Mouse (Mus musculus) MEL (cell line): Measurements from ENCODE around the gene Cdyl. TPM values are rescaled to one million over a fixed set of nuclear protein-coding genes. Genes with fewer than 3 reads are reported as not detected.
A peak's percentile ranks its signal among the peaks of the same experiment; 100 is the strongest.

ENCODE experiments used
- DNase-seq: peaks from one replicate; pipeline ENCODE4 v3.0.0; 2011; ENCODE audit warnings: low read depth, low spot score
- H3K27ac ChIP-seq: 2 replicates; pipeline ENCODE4 v1.5.1; 2012; ENCODE audit warnings: low read depth, mild to moderate bottlenecking, control low read depth, low read length, moderate library complexity; ENCODE audit not compliant: control insufficient read depth
- H3K27me3 ChIP-seq, 2 experiments: fragments of 150-350 bp in 1 of 2; sonication (generic) in 1 of 2; 2 replicates each; pipeline ENCODE4 v1.6.1; 2012; ENCODE audit warnings: low read length in 2 of 2, mild to moderate bottlenecking in 2 of 2, improper control_type of control experiment in 1 of 2, moderate library complexity in 1 of 2; ENCODE audit not compliant: insufficient read depth in 2 of 2, control insufficient read depth in 1 of 2
- H3K36me3 ChIP-seq, 2 experiments: 2 replicates each; pipeline ENCODE4 v1.6.1; 2012 to 2014; ENCODE audit warnings: low read length in 2 of 2, improper control_type of control experiment in 1 of 2, inconsistent platforms in 1 of 2, mild to moderate bottlenecking in 1 of 2; ENCODE audit not compliant: insufficient read depth in 2 of 2, control insufficient read depth in 1 of 2
- H3K4me1 ChIP-seq, 2 experiments: fragments of 150-350 bp in 1 of 2; sonication (generic) in 1 of 2; 2 replicates each; pipeline ENCODE4 v1.6.1; 2012; ENCODE audit warnings: low read length in 2 of 2, improper control_type of control experiment in 1 of 2, mild to moderate bottlenecking in 1 of 2; ENCODE audit not compliant: insufficient read depth in 2 of 2, control insufficient read depth in 1 of 2
- H3K4me3 ChIP-seq, 2 experiments: fragments of 150-350 bp in 1 of 2; sonication (generic) in 1 of 2; 2 replicates each; pipeline ENCODE4 v1.5.1; 2012; ENCODE audit warnings: low read depth in 2 of 2, low read length in 2 of 2, mild to moderate bottlenecking in 2 of 2, moderate library complexity in 2 of 2, control low read depth in 1 of 2, improper control_type of control experiment in 1 of 2; ENCODE audit not compliant: control insufficient read depth in 1 of 2, insufficient read depth in 1 of 2
- H3K79me2 ChIP-seq: 2 replicates; pipeline ENCODE4 v1.6.1; 2012; ENCODE audit warnings: mild to moderate bottlenecking, low read length, moderate library complexity; ENCODE audit not compliant: control insufficient read depth, poor library complexity, insufficient read depth
- H3K9ac ChIP-seq: 2 replicates; pipeline ENCODE4 v1.6.1; 2012; ENCODE audit warnings: low read depth, mild to moderate bottlenecking, control low read depth, low read length, moderate library complexity; ENCODE audit not compliant: control insufficient read depth, poor library complexity, severe bottlenecking
- H3K9me3 ChIP-seq: fragments of 150-350 bp; sonication (generic); replicated peaks from 2 replicates; pipeline ENCODE4 v1.6.1; 2012; ENCODE audit warnings: mild to moderate bottlenecking, low read length, improper control_type of control experiment, moderate library complexity; ENCODE audit not compliant: insufficient read depth
- BHLHE40 ChIP-seq: IDR thresholded peaks from 2 replicates; pipeline ENCODE4 v1.6.1; 2012; ENCODE audit warnings: low read depth, mild to moderate bottlenecking, inconsistent platforms, low read length, improper control_type of control experiment, borderline replicate concordance
- CHD1 ChIP-seq: IDR thresholded peaks from 2 replicates; pipeline ENCODE4 v1.6.1; 2012; ENCODE audit warnings: low read depth, mild to moderate bottlenecking, inconsistent platforms, low read length, improper control_type of control experiment
- CHD2 ChIP-seq: IDR thresholded peaks from 2 replicates; pipeline ENCODE4 v1.6.1; 2011; ENCODE audit warnings: low read length, improper control_type of control experiment
- CTCF ChIP-seq, 3 experiments: IDR thresholded peaks in 2 of 3; conservative IDR thresholded peaks in 1 of 3; 2 replicates each; pipeline ENCODE4 v1.5.1; 2011 to 2012; ENCODE audit warnings: low read length in 3 of 3, low read depth in 2 of 3, mild to moderate bottlenecking in 2 of 3, improper control_type of control experiment in 1 of 3, inconsistent platforms in 1 of 3, mixed read lengths in 1 of 3, moderate library complexity in 1 of 3; ENCODE audit not compliant: control insufficient read depth in 1 of 3, insufficient read depth in 1 of 3, poor library complexity in 1 of 3, severe bottlenecking in 1 of 3
- E2F4 ChIP-seq: IDR thresholded peaks from 2 replicates; pipeline ENCODE4 v1.6.1; 2011; ENCODE audit warnings: low read depth, low read length, improper control_type of control experiment, borderline replicate concordance
- ETS1 ChIP-seq: IDR thresholded peaks from 2 replicates; pipeline ENCODE4 v1.6.1; 2012; ENCODE audit warnings: low read depth, mild to moderate bottlenecking, inconsistent platforms, low read length, improper control_type of control experiment, moderate library complexity
- GABPA ChIP-seq: IDR thresholded peaks from 2 replicates; pipeline ENCODE4 v1.6.1; 2012; ENCODE audit warnings: low read depth, mild to moderate bottlenecking, inconsistent platforms, low read length, improper control_type of control experiment, moderate library complexity
- GATA1 ChIP-seq: IDR thresholded peaks from 2 replicates; pipeline ENCODE4 v1.6.1; 2011; ENCODE audit warnings: low read depth, low read length, improper control_type of control experiment
- HCFC1 ChIP-seq: IDR thresholded peaks from 2 replicates; pipeline ENCODE4 v1.6.1; 2012; ENCODE audit warnings: low read depth, mild to moderate bottlenecking, inconsistent platforms, low read length, improper control_type of control experiment, moderate library complexity
- JUND ChIP-seq: IDR thresholded peaks from 2 replicates; pipeline ENCODE4 v1.6.1; 2011; ENCODE audit warnings: low read depth, mild to moderate bottlenecking, improper control_type of control experiment, low read length
- MAFK ChIP-seq: IDR thresholded peaks from 2 replicates; pipeline ENCODE4 v1.6.1; 2011; ENCODE audit warnings: low read depth, mild to moderate bottlenecking, low read length, improper control_type of control experiment, borderline replicate concordance
- MAX ChIP-seq: IDR thresholded peaks from 2 replicates; pipeline ENCODE4 v1.6.1; 2011; ENCODE audit warnings: low read length, improper control_type of control experiment
- MYC ChIP-seq: IDR thresholded peaks from 2 replicates; pipeline ENCODE4 v1.6.1; 2011; ENCODE audit warnings: low read depth, mild to moderate bottlenecking, low read length, improper control_type of control experiment, moderate library complexity
- NRF1 ChIP-seq: IDR thresholded peaks from 2 replicates; pipeline ENCODE4 v1.6.1; 2014; ENCODE audit warnings: low read depth, mild to moderate bottlenecking, inconsistent platforms, low read length, improper control_type of control experiment, moderate library complexity; ENCODE audit not compliant: poor library complexity, insufficient read depth, severe bottlenecking
- POLR2AphosphoS2 ChIP-seq: IDR thresholded peaks from 2 replicates; pipeline ENCODE4 v1.6.1; 2011; ENCODE audit warnings: low read length, improper control_type of control experiment
- POLR2AphosphoS5 ChIP-seq: IDR thresholded peaks from 2 replicates; pipeline ENCODE4 v1.6.1; 2012; ENCODE audit warnings: low read depth, borderline replicate concordance, mild to moderate bottlenecking, inconsistent platforms, low read length, moderate library complexity, mixed read lengths
- RAD21 ChIP-seq: IDR thresholded peaks from 2 replicates; pipeline ENCODE4 v1.6.1; 2011; ENCODE audit warnings: mild to moderate bottlenecking, low read depth, low read length, improper control_type of control experiment
- RCOR1 ChIP-seq: IDR thresholded peaks from 2 replicates; pipeline ENCODE4 v1.6.1; 2012; ENCODE audit warnings: low read depth, mild to moderate bottlenecking, inconsistent platforms, low read length, improper control_type of control experiment
- SIN3A ChIP-seq: IDR thresholded peaks from 2 replicates; pipeline ENCODE4 v1.6.1; 2012; ENCODE audit warnings: low read length, improper control_type of control experiment, inconsistent platforms
- TAL1 ChIP-seq: IDR thresholded peaks from 2 replicates; pipeline ENCODE4 v1.6.1; 2012; ENCODE audit warnings: mild to moderate bottlenecking, inconsistent platforms, low read length, moderate library complexity, mixed read lengths
- TBP ChIP-seq: IDR thresholded peaks from 2 replicates; pipeline ENCODE4 v1.8.0; 2011; ENCODE audit warnings: low read depth, low read length, improper control_type of control experiment
- TCF12 ChIP-seq: IDR thresholded peaks from 2 replicates; pipeline ENCODE4 v1.6.1; 2014; ENCODE audit warnings: low read depth, mild to moderate bottlenecking, inconsistent platforms, low read length, improper control_type of control experiment, moderate library complexity
- ZKSCAN1 ChIP-seq: IDR thresholded peaks from 2 replicates; pipeline ENCODE4 v1.6.1; 2012; ENCODE audit warnings: low read depth, mild to moderate bottlenecking, inconsistent platforms, low read length, improper control_type of control experiment, moderate library complexity
- ZMIZ1 ChIP-seq: IDR thresholded peaks from 2 replicates; pipeline ENCODE4 v1.6.1; 2012; ENCODE audit warnings: low read depth, mild to moderate bottlenecking, inconsistent platforms, low read length, improper control_type of control experiment, moderate library complexity
- polyA plus RNA-seq, 2 experiments: library from polyadenylated mRNA; stranded (reverse) in 1 of 2; unstranded in 1 of 2; fragments of >175 nt in 1 of 2; fragments of >200 nt in 1 of 2; gene quantifications; 2 replicates each; pipeline versions ENCODE4 v1.2.1 to v1.2.4; 2012; ENCODE audit warnings: low replicate concordance in 2 of 2, low read depth in 1 of 2; ENCODE audit not compliant: insufficient read length in 2 of 2, insufficient read depth in 1 of 2, missing spikeins in 1 of 2
- total RNA-seq: library from RNA; depleted of rRNA; stranded (reverse); fragments of 300-350 nt; gene quantifications from 2 replicates; pipeline ENCODE4 v1.2.3, GENCODE M21; 2012

Gene Cdyl
- total and polyA plus RNA-seq, 3 experiments, result 8.9 to 32.2 TPM; not detected in 1

GRCm38 (mm10) chr13:35738210-35738609, 78.6 kb downstream of the Cdyl start:
- no peak overlapping the region for H3K27ac ChIP-seq
- H3K9ac ChIP-seq, result no peak overlapping the region
- DNase-seq, result no peak

GRCm38 (mm10) chr13:35739473-35739872, 79.8 kb downstream of the Cdyl start:
- TF ChIP-seq MAFK (no peak), NRF1 (no peak), BHLHE40 (no peak), TBP (no peak), CHD2 (no peak), POLR2AphosphoS5 (no peak)
- Histone ChIP-seq H3K4me3 (no peak overlapping the region), H3K27me3 (no peaks in the 10 kb centered on the region), H3K79me2 (peaks cover 33% of the 10 kb centered on the region), H3K4me1 (peaks cover 3 to 14% of the 10 kb centered on the region in 2 experiments), H3K27ac (no peak overlapping the region), H3K36me3 (peaks cover 0 to 14% of the 10 kb centered on the region in 2 experiments; a peak in 2 of 4 replicates), H3K9me3 (no peaks in the 10 kb centered on the region), H3K9ac (no peak overlapping the region)
- peak; percentile 21 for DNase-seq

More at GRCm38 (mm10) chr13:35738210-35738609, 78.6 kb downstream of the Cdyl start:
- H3K27me3 ChIP-seq, result no peaks in the 10 kb centered on the region
- no peak overlapping the region for H3K4me3 ChIP-seq
- peaks cover 0 to 8% of the 10 kb centered on the region in 2 experiments; a peak in 3 of 4 replicates for H3K4me1 ChIP-seq
- TF ChIP-seq ETS1 (no peak), TCF12 (no peak)
- peaks cover 21% of the 10 kb centered on the region for H3K79me2 ChIP-seq
- peaks cover 0 to 3% of the 10 kb centered on the region in 2 experiments; a peak in 1 of 4 replicates for H3K36me3 ChIP-seq
- H3K9me3 ChIP-seq, result no peaks in the 10 kb centered on the region

- DNase-seq, result peak; percentile 76
- TF ChIP-seq MYC (0 out of 2 replicates have a peak, but pooled peaks have one; percentile 70), CTCF (IDR thresholded peaks at IDR 0.05 in 2 of 3, conservative IDR thresholded peaks at IDR 0.05 in 1 of 3; ENCODE audit: control insufficient read depth in 1 of 3, insufficient read depth in 1 of 3, low read depth in 2 of 3, low read length in 3 of 3, poor library complexity in 1 of 3, severe bottlenecking in 1 of 3) (no peak), E2F4 (no peak), CHD1 (no peak), POLR2AphosphoS2 (no peak), GATA1 (no peak), HCFC1 (no peak; the same call in none of the 2 replicates), RAD21 (no peak; the same call in 1 of the 2 replicates), ZKSCAN1 (no peak), SIN3A (peak; percentile 43; the same call in 1 of the 2 replicates), NRF1 (peak; percentile 32; the same call in 1 of the 2 replicates), ZMIZ1 (no peak), TBP (peak; percentile 10; the same call in 1 of the 2 replicates), TAL1 (no peak), RCOR1 (no peak), JUND (no peak), POLR2AphosphoS5 (no peak), MAX (peak; percentile 92), GABPA (no peak)
These were observed 80.8 kb downstream of the Cdyl start for GRCm38 (mm10) chr13:35740301-35741039.

More at GRCm38 (mm10) chr13:35740301-35741039, 80.8 kb downstream of the Cdyl start:
- peaks cover 43% of the 10 kb centered on the region for H3K79me2 ChIP-seq
- H3K27me3 ChIP-seq, result no peaks in the 10 kb centered on the region
- peak overlapping the region; percentile 67 for H3K27ac ChIP-seq
- peak overlapping the region; percentile 83 for H3K9ac ChIP-seq
- H3K4me3 ChIP-seq, result peak overlapping the region; percentile 69 to 86
- H3K4me1 ChIP-seq, result peaks cover 3 to 14% of the 10 kb centered on the region in 2 experiments
- peaks cover 0 to 15% of the 10 kb centered on the region in 2 experiments; a peak in 2 of 4 replicates for H3K36me3 ChIP-seq
- no peaks in the 10 kb centered on the region for H3K9me3 ChIP-seq
